Mouse (Mus musculus): Measurements from ENCODE around the gene Ankfn1.

- TF ChIP-seq USF1 (IDR thresholded peaks at IDR 0.05; ENCODE audit: low read depth) (no peak), TCF12 (IDR thresholded peaks at IDR 0.05; ENCODE audit: insufficient read depth, poor library complexity, severe bottlenecking) (no peak), POLR2A (IDR thresholded peaks at IDR 0.05; ENCODE audit: insufficient read length, low read depth) (no peak), MYOD1 (IDR thresholded peaks at IDR 0.05; ENCODE audit: control insufficient read depth in 1 of 3, insufficient read length in 2 of 3, low read depth in 2 of 3) (no peak), CEBPB (IDR thresholded peaks at IDR 0.05; ENCODE audit: insufficient read depth, poor library complexity, severe bottlenecking) (no peak)
Observed at GRCm38 (mm10) chr11:89627232-89627631, 150.2 kb downstream of the Ankfn1 start.
